Mouse (Mus musculus): ENCODE results near the gene Vegfa.

- TF ChIP-seq CTCF (IDR thresholded peaks at IDR 0.05; ENCODE audit: low read depth, low read length) (no peak), POLR2A (IDR thresholded peaks at IDR 0.05; ENCODE audit: extremely low read depth, insufficient read depth, low read length) (no peak)
Observed at GRCm38 (mm10) chr17:46009182-46009581, 23.0 kb downstream of the Vegfa start.

All from liver, adult 2 months (tissue).